Mouse (Mus musculus): Measurements from ENCODE around the gene Fos. TPM values are rescaled to one million over a fixed set of nuclear protein-coding genes. Genes with fewer than 3 reads are reported as not detected.
"Not testable (repeated sequence)": the region's sequence is repeated elsewhere in the genome, so short reads cannot be mapped to it uniquely, and the experiment has no call there.

Fos gene
- total RNA-seq, 2 experiments from 2014 or later: 94.5 to 111 TPM

GRCm38 (mm10) chr12:85521673-85522072 lies 48.0 kb downstream of the Fos start:
- no peak for ATAC-seq (replicated peaks; ENCODE audit: poor library complexity)

- no peak for ATAC-seq (replicated peaks; ENCODE audit: poor library complexity)
These were observed 49.1 kb downstream of the Fos start for GRCm38 (mm10) chr12:85522631-85523388.

GRCm38 (mm10) chr12:85523421-85524192 lies 49.9 kb downstream of the Fos start:
- no peak for ATAC-seq (replicated peaks; ENCODE audit: poor library complexity)

GRCm38 (mm10) chr12:85524193-85524858 lies 50.6 kb downstream of the Fos start:
- no peak for ATAC-seq (replicated peaks; ENCODE audit: poor library complexity)

GRCm38 (mm10) chr12:85524859-85525495 lies 51.3 kb downstream of the Fos start:
- ATAC-seq (replicated peaks; ENCODE audit: poor library complexity): not testable (repeated sequence)

Other genes with a start within 250 kb of the Fos start
- gene Mlh3, start 203.3 kb upstream of the Fos start, total RNA-seq (2015): 5.6 and 7.9 TPM in 2 replicates
- gene Mlh3, start 203.3 kb upstream of the Fos start, total RNA-seq (2017): 7.9 and 9.7 TPM in 2 replicates
- 52.4 and 52.8 TPM in 2 replicates for gene Acyp1, start 185.5 kb upstream of the Fos start, total RNA-seq (2015)
- gene Acyp1, start 185.5 kb upstream of the Fos start, total RNA-seq (2017): 40.4 and 54.5 TPM in 2 replicates
- gene Zc2hc1c, start 185.3 kb upstream of the Fos start, total RNA-seq (2015): not detected in 2 replicates
- not detected in 2 replicates for gene Zc2hc1c, start 185.3 kb upstream of the Fos start, total RNA-seq (2017)
- gene Nek9, start 134.5 kb upstream of the Fos start, total RNA-seq (2015): 34.0 and 36.1 TPM in 2 replicates
- 20.4 and 23.6 TPM in 2 replicates for gene Nek9, start 134.5 kb upstream of the Fos start, total RNA-seq (2017)
- 327 and 328 TPM in 2 replicates for gene Tmed10, start 99.0 kb upstream of the Fos start, total RNA-seq (2015)
- gene Tmed10, start 99.0 kb upstream of the Fos start, total RNA-seq (2017): 142 and 176 TPM in 2 replicates
- gene Jdp2, start 125.1 kb downstream of the Fos start, total RNA-seq (2015): 12.9 and 18.0 TPM in 2 replicates
- gene Jdp2, start 125.1 kb downstream of the Fos start, total RNA-seq (2017): 38.1 and 46.1 TPM in 2 replicates
- gene Batf, start 212.8 kb downstream of the Fos start, total RNA-seq (2015): 8.2 and 9.0 TPM in 2 replicates
- gene Batf, start 212.8 kb downstream of the Fos start, total RNA-seq (2017): 29.2 and 41.9 TPM in 2 replicates

Measured in megakaryocyte progenitor cell, adult 5-6 weeks (primary cell).